Mouse (Mus musculus): Measurements from ENCODE around the gene Zcchc10. TPM values are rescaled to one million over a fixed set of nuclear protein-coding genes. Genes with fewer than 3 reads are reported as not detected.
"Not testable (repeated sequence)": the region's sequence is repeated elsewhere in the genome, so short reads cannot be mapped to it uniquely, and the experiment has no call there.

Gene Zcchc10
- polyA plus RNA-seq (2012) = 0.04 and 0.09 TPM in 2 replicates

GRCm38 (mm10) chr11:53324512-53324968 lies at the start of gene Zcchc10:
TSS of gene Zcchc10 (plus strand) at chr11:53324679.
- Histone ChIP-seq H3K27me3 (ENCODE audit: control insufficient read depth) (no peaks in the 10 kb centered on the region), H3K36me3 (ENCODE audit: control insufficient read depth) (peaks cover 26% of the 10 kb centered on the region), H3K4me1 (ENCODE audit: control insufficient read depth) (peaks cover 24% of the 10 kb centered on the region), H3K4me3 (replicated peaks) (peak within 1 kb of the TSS; percentile 78), H3K9me3 (ENCODE audit: control insufficient read depth, low read length) (no peaks in the 10 kb centered on the region)
- TF ChIP-seq GATA1 (IDR thresholded peaks at IDR 0.05; ENCODE audit: low read length) (no peak), TAL1 (IDR thresholded peaks at IDR 0.05; ENCODE audit: low read length) (no peak)

GRCm38 (mm10) chr11:53275358-53275757 lies 49.1 kb upstream of the Zcchc10 start:
- Histone ChIP-seq H3K27me3 (ENCODE audit: control insufficient read depth) (no peaks in the 10 kb centered on the region), H3K36me3 (ENCODE audit: control insufficient read depth) (peaks cover 90% of the 10 kb centered on the region), H3K4me1 (ENCODE audit: control insufficient read depth) (no peaks in the 10 kb centered on the region), H3K9me3 (ENCODE audit: control insufficient read depth, low read length) (no peaks in the 10 kb centered on the region), H3K4me3 (replicated peaks) (no peak overlapping the region)
- TF ChIP-seq GATA1 (IDR thresholded peaks at IDR 0.05; ENCODE audit: low read length) (no peak), TAL1 (IDR thresholded peaks at IDR 0.05; ENCODE audit: low read length) (no peak)

GRCm38 (mm10) chr11:53278411-53278810 lies 46.1 kb upstream of the Zcchc10 start:
- Histone ChIP-seq H3K4me3 (replicated peaks) (no peak overlapping the region), H3K4me1 (ENCODE audit: control insufficient read depth) (no peaks in the 10 kb centered on the region), H3K27me3 (ENCODE audit: control insufficient read depth) (no peaks in the 10 kb centered on the region), H3K9me3 (ENCODE audit: control insufficient read depth, low read length) (no peaks in the 10 kb centered on the region), H3K36me3 (ENCODE audit: control insufficient read depth) (peaks cover 91% of the 10 kb centered on the region)
- TF ChIP-seq TAL1 (IDR thresholded peaks at IDR 0.05; ENCODE audit: low read length) (no peak), GATA1 (IDR thresholded peaks at IDR 0.05; ENCODE audit: low read length) (no peak)

- H3K27me3 ChIP-seq (ENCODE audit: control insufficient read depth) = no peaks in the 10 kb centered on the region
- TF ChIP-seq GATA1 (IDR thresholded peaks at IDR 0.05; ENCODE audit: low read length) (no peak), TAL1 (IDR thresholded peaks at IDR 0.05; ENCODE audit: low read length) (no peak)
- H3K4me1 ChIP-seq (ENCODE audit: control insufficient read depth) = no peaks in the 10 kb centered on the region
- no peak overlapping the region for H3K4me3 ChIP-seq (replicated peaks)
- peaks cover 98% of the 10 kb centered on the region for H3K36me3 ChIP-seq (ENCODE audit: control insufficient read depth)
- H3K9me3 ChIP-seq (ENCODE audit: control insufficient read depth, low read length) = no peaks in the 10 kb centered on the region
Observed at GRCm38 (mm10) chr11:53285885-53286284, 38.6 kb upstream of the Zcchc10 start.

GRCm38 (mm10) chr11:53290187-53290586 lies 34.3 kb upstream of the Zcchc10 start:
- peaks cover 94% of the 10 kb centered on the region for H3K36me3 ChIP-seq (ENCODE audit: control insufficient read depth)
- not testable (repeated sequence) for H3K27me3 ChIP-seq (ENCODE audit: control insufficient read depth)

GRCm38 (mm10) chr11:53290871-53291270 lies 33.6 kb upstream of the Zcchc10 start:
- Histone ChIP-seq H3K27me3 (ENCODE audit: control insufficient read depth) (no peaks in the 10 kb centered on the region), H3K4me3 (replicated peaks) (no peak overlapping the region), H3K9me3 (ENCODE audit: control insufficient read depth, low read length) (no peaks in the 10 kb centered on the region), H3K4me1 (ENCODE audit: control insufficient read depth) (peaks cover 15% of the 10 kb centered on the region), H3K36me3 (ENCODE audit: control insufficient read depth) (peaks cover 91% of the 10 kb centered on the region)
- TF ChIP-seq TAL1 (IDR thresholded peaks at IDR 0.05; ENCODE audit: low read length) (no peak), GATA1 (IDR thresholded peaks at IDR 0.05; ENCODE audit: low read length) (no peak)

More at GRCm38 (mm10) chr11:53290187-53290586, 34.3 kb upstream of the Zcchc10 start:
- not testable (repeated sequence) for H3K4me3 ChIP-seq (replicated peaks); H3K9me3 ChIP-seq (ENCODE audit: control insufficient read depth, low read length)
- peaks cover 12% of the 10 kb centered on the region for H3K4me1 ChIP-seq (ENCODE audit: control insufficient read depth)

GRCm38 (mm10) chr11:53294441-53294840 lies 30.0 kb upstream of the Zcchc10 start:
- Histone ChIP-seq H3K9me3 (ENCODE audit: control insufficient read depth, low read length) (no peaks in the 10 kb centered on the region), H3K4me1 (ENCODE audit: control insufficient read depth) (peaks cover 47% of the 10 kb centered on the region), H3K4me3 (replicated peaks) (no peak overlapping the region), H3K36me3 (ENCODE audit: control insufficient read depth) (peaks cover 79% of the 10 kb centered on the region), H3K27me3 (ENCODE audit: control insufficient read depth) (no peaks in the 10 kb centered on the region)
- TF ChIP-seq GATA1 (IDR thresholded peaks at IDR 0.05; ENCODE audit: low read length) = no peak
- no peak for TF ChIP-seq TAL1 (IDR thresholded peaks at IDR 0.05; ENCODE audit: low read length)

- no peak overlapping the region for H3K4me3 ChIP-seq (replicated peaks)
- no peaks in the 10 kb centered on the region for H3K27me3 ChIP-seq (ENCODE audit: control insufficient read depth)
- no peaks in the 10 kb centered on the region for H3K9me3 ChIP-seq (ENCODE audit: control insufficient read depth, low read length)
- peaks cover 59% of the 10 kb centered on the region for H3K4me1 ChIP-seq (ENCODE audit: control insufficient read depth)
- TF ChIP-seq TAL1 (IDR thresholded peaks at IDR 0.05; ENCODE audit: low read length) = no peak
- no peak for TF ChIP-seq GATA1 (IDR thresholded peaks at IDR 0.05; ENCODE audit: low read length)
- H3K36me3 ChIP-seq (ENCODE audit: control insufficient read depth) = peaks cover 56% of the 10 kb centered on the region
Observed at GRCm38 (mm10) chr11:53296880-53297279, 27.6 kb upstream of the Zcchc10 start.

GRCm38 (mm10) chr11:53297947-53298860 lies 26.3 kb upstream of the Zcchc10 start:
- peaks cover 59% of the 10 kb centered on the region for H3K4me1 ChIP-seq (ENCODE audit: control insufficient read depth)

More at GRCm38 (mm10) chr11:53297947-53298860, 26.3 kb upstream of the Zcchc10 start:
- Histone ChIP-seq H3K36me3 (ENCODE audit: control insufficient read depth) (peaks cover 42% of the 10 kb centered on the region), H3K27me3 (ENCODE audit: control insufficient read depth) (no peaks in the 10 kb centered on the region), H3K4me3 (replicated peaks) (peak overlapping the region; percentile 98), H3K9me3 (ENCODE audit: control insufficient read depth, low read length) (no peaks in the 10 kb centered on the region)
- TF ChIP-seq TAL1 (IDR thresholded peaks at IDR 0.05; ENCODE audit: low read length) = no peak

All from erythroblast, embryonic 14.5 days (primary cell).